Comparison of ENCODE assay signal across 8 mouse cellular contexts in the genomic region with DNA sequence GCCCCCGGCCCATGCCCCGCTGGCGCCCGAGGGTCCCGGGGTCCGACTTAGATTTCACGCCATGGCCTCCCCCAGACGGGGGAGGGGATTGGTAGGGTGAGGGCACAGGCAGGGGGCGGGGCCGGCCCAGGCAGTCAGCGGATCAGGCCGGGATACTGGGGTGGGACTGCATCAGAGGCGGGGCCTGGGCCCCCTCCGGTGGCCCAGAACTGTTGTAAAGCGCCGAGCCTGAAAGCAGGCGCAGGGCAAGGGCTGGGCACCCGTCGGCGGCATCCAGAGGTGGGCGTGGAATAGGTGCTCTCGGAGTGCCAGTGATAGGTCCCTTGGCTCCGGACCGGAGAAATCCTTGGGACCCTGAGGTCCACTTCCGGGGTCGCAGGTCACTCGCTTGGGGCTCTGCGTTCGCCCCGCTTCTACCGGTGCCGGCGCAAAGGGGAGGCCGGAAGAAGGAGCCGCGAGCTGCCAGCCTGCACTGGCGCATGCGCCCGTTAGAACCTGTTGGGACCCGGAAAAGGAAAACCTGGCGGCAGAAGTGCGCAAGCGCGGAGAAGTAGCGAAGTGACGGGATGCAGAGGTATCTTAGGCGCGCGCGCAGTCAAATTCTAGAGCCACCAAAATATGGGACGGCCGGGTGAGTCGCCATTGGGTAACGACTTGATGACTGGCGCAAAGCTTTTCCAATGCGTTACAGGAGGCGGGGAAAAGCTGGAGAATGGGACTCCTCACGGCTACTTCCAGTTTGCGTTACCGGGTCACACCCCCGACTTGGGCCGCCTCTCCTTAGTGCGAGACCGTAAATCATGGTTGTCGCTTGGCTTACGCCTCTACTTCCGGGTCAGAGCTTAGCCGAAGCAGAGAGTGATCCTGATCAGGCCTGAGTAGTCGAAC. TPM values are rescaled to one million over a fixed set of nuclear protein-coding genes. Genes with fewer than 3 reads are reported as not detected.
DNase-seq lines count a peak whose midpoint lies in the region; ATAC-seq and TF ChIP-seq lines count a peak whose summit lies in the region.

A gene (plus strand): TSS at position 543 of the 888 bp plus-strand sequence.
A gene (minus strand): TSS at position 709 of the 888 bp plus-strand sequence.

- H3K9me3 ChIP-seq in ES-Bruce4 (replicated peaks; ENCODE audit: control insufficient read depth, insufficient read depth, low read length, poor library complexity, severe bottlenecking) = no peaks in the 10 kb centered on the region
- H3K9me3 ChIP-seq in forebrain, embryonic 13.5 days (replicated peaks) = no peaks in the 10 kb centered on the region
- H3K9me3 ChIP-seq in liver, postnatal 0 days (ENCODE audit: low read length) = no peaks in the 10 kb centered on the region
- no peaks in the 10 kb centered on the region for H3K9me3 ChIP-seq in neural tube, embryonic 14.5 days (ENCODE audit: control insufficient read depth, low read length)

- peak within 1 kb of the TSS; percentile 56 for H3K9ac ChIP-seq in ES-Bruce4 (ENCODE audit: low read depth, poor library complexity, severe bottlenecking)
- peak within 1 kb of the TSS; percentile 93 for H3K9ac ChIP-seq in forebrain, embryonic 13.5 days
- H3K9ac ChIP-seq in liver, postnatal 0 days (replicated peaks) = peak within 1 kb of the TSS; percentile 76
- H3K9ac ChIP-seq in neural tube, embryonic 14.5 days (replicated peaks; ENCODE audit: low read depth, low read length) = peak within 1 kb of the TSS; percentile 81

- peak within 1 kb of the TSS; percentile 80 for H3K27ac ChIP-seq in ES-Bruce4 (ENCODE audit: insufficient read depth, low read length)
- peak within 1 kb of the TSS; percentile 84 for H3K27ac ChIP-seq in forebrain, embryonic 13.5 days
- H3K27ac ChIP-seq in liver, postnatal 0 days (ENCODE audit: low read depth) = peak within 1 kb of the TSS; percentile 97
- H3K27ac ChIP-seq in neural tube, embryonic 14.5 days (ENCODE audit: low read depth, low read length) = peak within 1 kb of the TSS; percentile 82

- under 1% methylated on average over 61 of the region's 69 CpGs for WGBS in forebrain, embryonic 13.5 days
- under 1% methylated on average over 68 of the region's 69 CpGs for WGBS in large intestine, adult 2 months
- WGBS in liver, postnatal 0 days (ENCODE audit: insufficient replicate concordance) = under 1% methylated on average over 69 of the region's 69 CpGs
- WGBS in neural tube, embryonic 14.5 days = under 1% methylated on average over 69 of the region's 69 CpGs

- no peaks in the 10 kb centered on the region for H3K4me1 ChIP-seq in ES-Bruce4 (ENCODE audit: control insufficient read depth, insufficient read depth, low read length)
- H3K4me1 ChIP-seq in forebrain, embryonic 13.5 days = peaks cover 50% of the 10 kb centered on the region
- H3K4me1 ChIP-seq in liver, postnatal 0 days (ENCODE audit: insufficient read depth) = peaks cover 41% of the 10 kb centered on the region
- H3K4me1 ChIP-seq in neural tube, embryonic 14.5 days (ENCODE audit: control insufficient read depth, insufficient read depth, low read length) = peaks cover 29% of the 10 kb centered on the region

- ATAC-seq in cerebellum, adult (ENCODE audit: insufficient number of reproducible peaks, low FRiP score, low TSS enrichment) = peak; percentile 86
- ATAC-seq in forebrain, embryonic 13.5 days = peak; percentile 96
- peak; percentile 88 for ATAC-seq in liver, postnatal 0 days
- ATAC-seq in neural tube, embryonic 14.5 days (ENCODE audit: low read depth) = peak; percentile 96

- peak; percentile 97 to 98 for DNase-seq in heart, postnatal 10 days
- peak; percentile 96 for DNase-seq in large intestine, adult 2 months (ENCODE audit: low read depth, low spot score)
- peak; percentile 94 for DNase-seq in liver, postnatal 0 days
- DNase-seq in testis, postnatal 10 days (ENCODE audit: low spot score) = peak; percentile 96

- peak within 1 kb of the TSS; percentile 81 for H3K4me3 ChIP-seq in ES-Bruce4 (ENCODE audit: low read depth, low read length)
- H3K4me3 ChIP-seq in forebrain, embryonic 13.5 days = peak within 1 kb of the TSS; percentile 95
- H3K4me3 ChIP-seq in liver, postnatal 0 days (ENCODE audit: low read depth, low read length) = peak within 1 kb of the TSS; percentile 91
- H3K4me3 ChIP-seq in neural tube, embryonic 14.5 days (ENCODE audit: low read depth, low read length) = peak within 1 kb of the TSS; percentile 86

- 0 out of 2 replicates have a peak, but pooled peaks have one; percentile 14 for TF ChIP-seq EP300 in ES-Bruce4 (IDR thresholded peaks at IDR 0.05; ENCODE audit: insufficient read depth, low read depth, low read length)
- TF ChIP-seq EP300 in liver, postnatal 0 days (IDR thresholded peaks at IDR 0.05; ENCODE audit: low read depth) = peak; percentile 47; the same call in 1 of the 2 replicates

- H3K27me3 ChIP-seq in ES-Bruce4 (ENCODE audit: control insufficient read depth, insufficient read depth, low read length, poor library complexity, severe bottlenecking) = no peaks in the 10 kb centered on the region
- no peaks in the 10 kb centered on the region for H3K27me3 ChIP-seq in forebrain, embryonic 13.5 days
- H3K27me3 ChIP-seq in liver, postnatal 0 days (ENCODE audit: insufficient read depth, low read length) = no peaks in the 10 kb centered on the region
- no peaks in the 10 kb centered on the region for H3K27me3 ChIP-seq in neural tube, embryonic 14.5 days (ENCODE audit: control insufficient read depth, insufficient read depth, low read length)

- H3K4me2 ChIP-seq in forebrain, embryonic 13.5 days = peak within 1 kb of the TSS; percentile 100
- H3K4me2 ChIP-seq in liver, postnatal 0 days (ENCODE audit: low read depth, low read length) = peak within 1 kb of the TSS; percentile 100
- peak within 1 kb of the TSS; percentile 95 for H3K4me2 ChIP-seq in neural tube, embryonic 14.5 days (ENCODE audit: low read depth, low read length)

- no peak for TF ChIP-seq POLR2A in ES-Bruce4 (IDR thresholded peaks at IDR 0.05; ENCODE audit: insufficient read depth, low read length)

- no peak for TF ChIP-seq CTCF in ES-Bruce4 (IDR thresholded peaks at IDR 0.05; ENCODE audit: low read depth, low read length)
- TF ChIP-seq CTCF in liver, postnatal 0 days (IDR thresholded peaks at IDR 0.05; ENCODE audit: low read depth) = peak; percentile 33; the same call in 1 of the 2 replicates

- intact Hi-C loops in heart, postnatal 10 days (cut with DNase I) = loop anchor here (2.0 kb wide), 1 partner anchor 198 kb away; a partner anchor contains a TSS

- H3K36me3 ChIP-seq in ES-Bruce4 (ENCODE audit: control insufficient read depth, insufficient read depth, low read length, poor library complexity, severe bottlenecking) = peaks cover 5% of the 10 kb centered on the region; the same call in 1 of the 2 replicates
- peaks cover 62% of the 10 kb centered on the region for H3K36me3 ChIP-seq in forebrain, embryonic 13.5 days (ENCODE audit: poor library complexity, severe bottlenecking)
- peaks cover 26% of the 10 kb centered on the region for H3K36me3 ChIP-seq in liver, postnatal 0 days (replicated peaks; ENCODE audit: insufficient read depth, low read length)
- peaks cover 40% of the 10 kb centered on the region for H3K36me3 ChIP-seq in neural tube, embryonic 14.5 days (ENCODE audit: control insufficient read depth, insufficient read depth, low read length)

RNA-seq across cellular contexts. Expression of the first gene that starts in this region (rescaled TPM):
- 25.8 and 27.8 TPM in 2 replicates for polyA plus RNA-seq in ES-Bruce4 (2011; ENCODE audit: insufficient read depth, insufficient read length, low read depth, missing spikeins)
- polyA plus RNA-seq in forebrain, embryonic 13.5 days (2015; fragmentation: Nextera tagmentation; extraction: Ambion mirVana) = 11.3 and 11.7 TPM in 2 replicates
- 10 to 100 TPM; 41.3 to 47.8 TPM for total RNA-seq in heart, postnatal 10 days (2021)
- polyA plus RNA-seq in large intestine, adult 2 months (2012; rRNA removed) = 71.1 and 90.9 TPM in 2 replicates
- 10.4 and 12.5 TPM in 2 replicates for polyA plus RNA-seq in liver, postnatal 0 days (2015; fragmentation: Nextera tagmentation; extraction: Ambion mirVana)
- 6.8 and 11.1 TPM in 2 replicates for polyA plus RNA-seq in neural tube, embryonic 14.5 days (2014; fragmentation: Nextera tagmentation; extraction: Ambion mirVana)

RNA-seq across cellular contexts. Expression of the second gene that starts in this region (rescaled TPM):
- polyA plus RNA-seq in ES-Bruce4 (2011; ENCODE audit: insufficient read depth, insufficient read length, low read depth, missing spikeins) = 39.7 and 43.7 TPM in 2 replicates
- 21.6 and 29.4 TPM in 2 replicates for polyA plus RNA-seq in forebrain, embryonic 13.5 days (2015; fragmentation: Nextera tagmentation; extraction: Ambion mirVana)
- 10 to 100 TPM; 34.7 to 37.9 TPM for total RNA-seq in heart, postnatal 10 days (2021)
- 71.8 and 89.0 TPM in 2 replicates for polyA plus RNA-seq in large intestine, adult 2 months (2012; rRNA removed)
- 5.2 and 5.6 TPM in 2 replicates for polyA plus RNA-seq in liver, postnatal 0 days (2015; fragmentation: Nextera tagmentation; extraction: Ambion mirVana)
- polyA plus RNA-seq in neural tube, embryonic 14.5 days (2014; fragmentation: Nextera tagmentation; extraction: Ambion mirVana) = 34.4 and 34.5 TPM in 2 replicates

Comparison
In these comparisons a context has a peak if more than half of its experiments do, and no peak if none do; other contexts are left out.
1. Peak in every context shown above with its lines: DNase-seq, ATAC-seq, H3K4me3 ChIP-seq and H3K27ac ChIP-seq.